Mouse (Mus musculus): ENCODE results near the gene Slc52a3. TPM values are rescaled to one million over a fixed set of nuclear protein-coding genes. Genes with fewer than 3 reads are reported as not detected.
A peak's percentile ranks its signal among the peaks of the same experiment; 100 is the strongest.

Slc52a3 gene
- total RNA-seq, 2 experiments from 2014 or later: 1.6 to 2.9 TPM

GRCm38 (mm10) chr2:151999669-152000290 is 3.5 kb downstream of the Slc52a3 start:
- peak in 1 of 2 experiments; percentile 21 for DNase-seq

GRCm38 (mm10) chr2:152000291-152000679 is 4.0 kb downstream of the Slc52a3 start:
- DNase-seq: no peak

GRCm38 (mm10) chr2:152000735-152001134 is 4.4 kb downstream of the Slc52a3 start:
- DNase-seq: no peak

- DNase-seq: no peak
Measured at GRCm38 (mm10) chr2:152002529-152002928, 6.2 kb downstream of the Slc52a3 start.

- DNase-seq: no peak
Measured at GRCm38 (mm10) chr2:152007783-152008182, 11.5 kb downstream of the Slc52a3 start.

- no peak for DNase-seq
Measured at GRCm38 (mm10) chr2:152009061-152009779, 12.9 kb downstream of the Slc52a3 start.

GRCm38 (mm10) chr2:152010251-152010650 is 13.9 kb downstream of the Slc52a3 start:
- DNase-seq: no peak

- no peak for DNase-seq
Measured at GRCm38 (mm10) chr2:152010661-152011060, 14.3 kb downstream of the Slc52a3 start.

GRCm38 (mm10) chr2:152011724-152012123 is 15.4 kb downstream of the Slc52a3 start:
- peak in 1 of 2 experiments; percentile 34 for DNase-seq

GRCm38 (mm10) chr2:152012222-152012621 is 15.9 kb downstream of the Slc52a3 start:
- DNase-seq: peak; percentile 41 to 73

- DNase-seq: no peak
Measured at GRCm38 (mm10) chr2:152012701-152013100, 16.4 kb downstream of the Slc52a3 start.

- no peak for DNase-seq
Measured at GRCm38 (mm10) chr2:152015997-152016396, 19.7 kb downstream of the Slc52a3 start.

GRCm38 (mm10) chr2:152016666-152017065 is 20.4 kb downstream of the Slc52a3 start:
- no peak for DNase-seq

GRCm38 (mm10) chr2:152020255-152020654 is 23.9 kb downstream of the Slc52a3 start:
- DNase-seq: peak; percentile 25 to 71

- DNase-seq: no peak
Measured at GRCm38 (mm10) chr2:152022022-152022421, 25.7 kb downstream of the Slc52a3 start.

GRCm38 (mm10) chr2:152024883-152025422 is 28.6 kb downstream of the Slc52a3 start:
- no peak for DNase-seq

- DNase-seq: peak; percentile 87 to 89
Measured at GRCm38 (mm10) chr2:152029252-152030082, 33.2 kb downstream of the Slc52a3 start.

GRCm38 (mm10) chr2:152030986-152031385 is 34.7 kb downstream of the Slc52a3 start:
- no peak for DNase-seq

GRCm38 (mm10) chr2:152040101-152040500 is 43.8 kb downstream of the Slc52a3 start:
- no peak for DNase-seq

GRCm38 (mm10) chr2:152047116-152048002 is 51.0 kb downstream of the Slc52a3 start:
- DNase-seq: no peak

Data from heart, adult 18-20 months (tissue).